Mouse (Mus musculus): ENCODE measurements around the gene Gm12216.

- TF ChIP-seq CTCF (IDR thresholded peaks at IDR 0.05; ENCODE audit: low read depth, low read length) (no peak), EP300 (IDR thresholded peaks at IDR 0.05; ENCODE audit: insufficient read depth, low read depth, low read length) (0 out of 2 replicates have a peak, but pooled peaks have one; percentile 53), POLR2A (IDR thresholded peaks at IDR 0.05; ENCODE audit: insufficient read depth, low read length) (no peak)
Measured at GRCm38 (mm10) chr11:53788196-53788595, 70.9 kb downstream of the Gm12216 start.
